Mouse (Mus musculus): ENCODE measurements at regions not wholly inside any gene's neighbourhood (a gene's known extent, or its start where the extent isn't known, plus 50 kb on each side); places are given as distances from the start of the nearest gene placed in this dataset.

- WGBS: 80% methylated on average over 6 of the region's 6 CpGs
- Histone ChIP-seq H3K27ac (no peak overlapping the region), H3K36me3 (no peaks in the 10 kb centered on the region), H3K9ac (replicated peaks) (no peak overlapping the region), H3K4me2 (replicated peaks) (no peak overlapping the region), H3K4me3 (replicated peaks) (no peak overlapping the region), H3K9me3 (no peaks in the 10 kb centered on the region; the same call in 1 of the 2 replicates), H3K27me3 (no peaks in the 10 kb centered on the region), H3K4me1 (replicated peaks) (peaks cover 11% of the 10 kb centered on the region)
- no peak for ATAC-seq
Observed at GRCm38 (mm10) chr16:7978466-7978865, 446.5 kb downstream of the Tmem114 start.

GRCm38 (mm10) chr16:7951616-7952015 lies 473.3 kb downstream of the Tmem114 start:
- no peak overlapping the region for H3K27ac ChIP-seq
- H3K36me3 ChIP-seq: no peaks in the 10 kb centered on the region
- H3K27me3 ChIP-seq: no peaks in the 10 kb centered on the region
- no peak overlapping the region for H3K4me3 ChIP-seq (replicated peaks)
- no peaks in the 10 kb centered on the region for H3K9me3 ChIP-seq
- H3K9ac ChIP-seq (replicated peaks): no peak overlapping the region
- H3K4me2 ChIP-seq (replicated peaks): no peak overlapping the region
- no peak for ATAC-seq
- no peaks in the 10 kb centered on the region for H3K4me1 ChIP-seq (replicated peaks)
- 90% methylated on average over 2 of the region's 2 CpGs for WGBS

GRCm38 (mm10) chr16:7942333-7942732 lies 482.6 kb downstream of the Tmem114 start:
- H3K27ac ChIP-seq: no peak overlapping the region
- no peak overlapping the region for H3K4me3 ChIP-seq (replicated peaks)
- H3K9me3 ChIP-seq: no peaks in the 10 kb centered on the region
- no peaks in the 10 kb centered on the region for H3K27me3 ChIP-seq
- 61% methylated on average over 2 of the region's 2 CpGs for WGBS
- no peak for ATAC-seq
- no peak overlapping the region for H3K4me2 ChIP-seq (replicated peaks)
- no peak overlapping the region for H3K9ac ChIP-seq (replicated peaks)
- no peaks in the 10 kb centered on the region for H3K4me1 ChIP-seq (replicated peaks)
- no peaks in the 10 kb centered on the region for H3K36me3 ChIP-seq

- Histone ChIP-seq H3K9me3 (no peaks in the 10 kb centered on the region), H3K4me1 (replicated peaks) (no peaks in the 10 kb centered on the region), H3K27ac (no peak overlapping the region), H3K9ac (replicated peaks) (no peak overlapping the region), H3K4me3 (replicated peaks) (no peak overlapping the region), H3K4me2 (replicated peaks) (no peak overlapping the region), H3K27me3 (no peaks in the 10 kb centered on the region), H3K36me3 (no peaks in the 10 kb centered on the region)
- WGBS: 48% methylated on average over 5 of the region's 5 CpGs
- ATAC-seq: no peak
Observed at GRCm38 (mm10) chr16:7937167-7937566, 487.8 kb downstream of the Tmem114 start.

GRCm38 (mm10) chr16:7932322-7932721 lies 492.6 kb downstream of the Tmem114 start:
- H3K9ac ChIP-seq (replicated peaks): no peak overlapping the region
- no peaks in the 10 kb centered on the region for H3K9me3 ChIP-seq
- no peaks in the 10 kb centered on the region for H3K36me3 ChIP-seq
- H3K4me1 ChIP-seq (replicated peaks): 0 out of 2 replicates have a peak, but pooled peaks cover 3% of the 10 kb centered on the region
- no peak for ATAC-seq
- WGBS: 55% methylated on average over 4 of the region's 4 CpGs
- H3K27ac ChIP-seq: no peak overlapping the region
- no peak overlapping the region for H3K4me2 ChIP-seq (replicated peaks)
- H3K27me3 ChIP-seq: no peaks in the 10 kb centered on the region
- H3K4me3 ChIP-seq (replicated peaks): no peak overlapping the region

DNA sequence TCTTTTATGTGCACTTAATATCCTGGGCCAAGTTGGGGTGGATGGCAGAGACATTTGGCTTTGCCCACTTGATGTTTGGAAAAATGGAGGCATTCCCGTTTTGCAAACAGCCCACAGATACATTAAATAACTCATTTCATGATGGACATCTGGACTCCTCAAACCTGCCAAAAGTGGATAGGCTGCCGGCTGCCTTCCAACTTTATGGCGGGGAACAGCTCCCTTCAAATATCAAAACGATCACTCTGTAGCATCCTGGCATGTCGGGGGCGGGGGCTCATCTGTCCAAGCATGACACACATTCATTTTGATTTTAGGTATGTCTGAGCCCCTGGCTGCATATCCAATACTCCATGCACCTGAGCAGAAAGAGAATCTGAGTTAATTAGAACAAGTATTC lies 493.3 kb downstream of the Tmem114 start:
- H3K9ac ChIP-seq (replicated peaks): no peak overlapping the region
- H3K4me3 ChIP-seq (replicated peaks): no peak overlapping the region
- H3K4me1 ChIP-seq (replicated peaks): 0 out of 2 replicates have a peak, but pooled peaks cover 3% of the 10 kb centered on the region
- H3K4me2 ChIP-seq (replicated peaks): no peak overlapping the region
- no peaks in the 10 kb centered on the region for H3K36me3 ChIP-seq
- no peak overlapping the region for H3K27ac ChIP-seq
- ATAC-seq: no peak
- H3K9me3 ChIP-seq: no peaks in the 10 kb centered on the region
- 96% methylated on average over 6 of the region's 6 CpGs for WGBS
- H3K27me3 ChIP-seq: no peaks in the 10 kb centered on the region

DNA sequence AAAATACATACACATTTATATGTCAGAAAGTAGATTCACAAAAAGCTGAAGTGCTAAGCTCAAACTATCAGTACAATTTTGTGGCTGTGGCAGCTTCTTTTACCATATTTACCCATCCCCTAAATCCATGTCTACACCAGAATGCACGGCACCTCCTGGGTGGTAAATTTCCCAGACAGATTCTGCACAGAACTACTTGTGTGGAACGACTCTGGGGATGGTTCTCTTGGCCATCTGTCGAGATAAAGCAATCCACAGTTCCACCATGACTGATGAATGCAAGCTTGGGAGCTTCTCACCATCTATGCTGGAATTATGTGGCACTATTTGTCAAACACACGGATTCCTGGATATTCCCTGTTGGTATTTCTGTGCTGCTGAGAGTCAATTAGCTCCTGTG lies 495.8 kb downstream of the Tmem114 start:
- Histone ChIP-seq H3K36me3 (no peaks in the 10 kb centered on the region), H3K9ac (replicated peaks) (no peak overlapping the region), H3K9me3 (no peaks in the 10 kb centered on the region), H3K4me2 (replicated peaks) (no peak overlapping the region), H3K27ac (no peak overlapping the region), H3K4me3 (replicated peaks) (no peak overlapping the region), H3K4me1 (replicated peaks) (0 out of 2 replicates have a peak, but pooled peaks cover 3% of the 10 kb centered on the region), H3K27me3 (no peaks in the 10 kb centered on the region)
- 71% methylated on average over 4 of the region's 4 CpGs for WGBS
- no peak for ATAC-seq

GRCm38 (mm10) chr16:7928391-7928935 lies 496.5 kb downstream of the Tmem114 start:
- 91% methylated on average over 6 of the region's 6 CpGs for WGBS
- ATAC-seq: no peak
- H3K36me3 ChIP-seq: no peaks in the 10 kb centered on the region

DNA sequence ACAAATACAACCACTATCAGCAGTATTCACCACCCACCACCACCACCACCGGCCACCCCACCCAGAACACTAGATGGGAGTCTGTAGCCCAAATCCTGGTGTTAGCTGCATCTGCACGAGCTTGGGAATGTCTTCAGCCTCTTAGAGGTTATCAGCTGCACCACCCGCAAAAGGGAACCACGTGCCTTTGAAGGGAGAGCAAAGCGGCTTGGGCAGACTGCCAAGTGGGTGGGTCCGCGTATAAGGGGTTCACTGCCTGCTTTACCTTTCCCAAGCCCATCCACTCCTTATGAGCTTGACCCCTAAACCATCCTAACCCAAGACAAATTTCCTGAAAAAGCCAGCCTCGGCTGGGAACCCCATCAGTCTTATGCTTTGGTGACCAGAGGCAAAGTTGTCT lies 497.2 kb downstream of the Tmem114 start:
- Histone ChIP-seq H3K27ac (no peak overlapping the region), H3K36me3 (no peaks in the 10 kb centered on the region), H3K4me3 (replicated peaks) (no peak overlapping the region), H3K27me3 (no peaks in the 10 kb centered on the region), H3K9ac (replicated peaks) (no peak overlapping the region), H3K4me2 (replicated peaks) (no peak overlapping the region), H3K9me3 (no peaks in the 10 kb centered on the region), H3K4me1 (replicated peaks) (0 out of 2 replicates have a peak, but pooled peaks cover 3% of the 10 kb centered on the region)
- WGBS: 74% methylated on average over 8 of the region's 8 CpGs
- ATAC-seq: no peak

More at GRCm38 (mm10) chr16:7928391-7928935, 496.5 kb downstream of the Tmem114 start:
- no peaks in the 10 kb centered on the region for H3K27me3 ChIP-seq
- H3K9me3 ChIP-seq: no peaks in the 10 kb centered on the region
- 0 out of 2 replicates have a peak, but pooled peaks cover 3% of the 10 kb centered on the region for H3K4me1 ChIP-seq (replicated peaks)
- no peak overlapping the region for H3K4me2 ChIP-seq (replicated peaks)
- no peak overlapping the region for H3K9ac ChIP-seq (replicated peaks)
- no peak overlapping the region for H3K4me3 ChIP-seq (replicated peaks)
- no peak overlapping the region for H3K27ac ChIP-seq

- Histone ChIP-seq H3K27me3 (no peaks in the 10 kb centered on the region), H3K4me1 (replicated peaks) (no peaks in the 10 kb centered on the region), H3K4me3 (replicated peaks) (no peak overlapping the region), H3K4me2 (replicated peaks) (no peak overlapping the region), H3K9me3 (no peaks in the 10 kb centered on the region), H3K9ac (replicated peaks) (no peak overlapping the region), H3K27ac (no peak overlapping the region), H3K36me3 (no peaks in the 10 kb centered on the region)
- no peak for ATAC-seq
- WGBS: 77% methylated on average over 2 of the region's 2 CpGs
Observed at GRCm38 (mm10) chr16:7895786-7896185, 529.1 kb downstream of the Tmem114 start.

GRCm38 (mm10) chr16:7892799-7893198 lies 532.1 kb downstream of the Tmem114 start:
- no peaks in the 10 kb centered on the region for H3K4me1 ChIP-seq (replicated peaks)
- no peaks in the 10 kb centered on the region for H3K27me3 ChIP-seq
- ATAC-seq: no peak
- H3K4me2 ChIP-seq (replicated peaks): no peak overlapping the region
- H3K9ac ChIP-seq (replicated peaks): no peak overlapping the region
- 79% methylated on average over 5 of the region's 5 CpGs for WGBS
- no peak overlapping the region for H3K4me3 ChIP-seq (replicated peaks)
- H3K36me3 ChIP-seq: no peaks in the 10 kb centered on the region
- H3K9me3 ChIP-seq: no peaks in the 10 kb centered on the region
- H3K27ac ChIP-seq: no peak overlapping the region

DNA sequence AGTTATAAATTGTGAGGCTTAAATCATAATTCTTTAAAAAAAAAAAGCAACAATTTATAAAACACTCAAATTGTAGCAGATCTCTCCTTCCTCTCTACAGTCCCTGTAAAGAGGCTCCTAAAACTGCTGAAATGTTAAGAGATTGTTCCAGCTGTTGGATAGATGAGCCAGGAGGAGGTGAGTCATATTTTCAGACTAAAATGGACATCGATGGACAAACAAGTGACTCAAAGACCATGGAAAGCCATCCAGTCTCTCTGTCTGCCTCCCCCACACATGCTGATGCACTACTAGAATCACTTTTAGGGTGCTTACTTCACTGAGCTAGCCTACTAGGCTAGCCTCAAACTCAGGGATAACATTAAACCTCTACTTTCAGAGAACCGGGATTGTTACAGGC lies 561.5 kb downstream of the Tmem114 start:
- Histone ChIP-seq H3K9me3 (no peaks in the 10 kb centered on the region), H3K27ac (no peak overlapping the region), H3K4me3 (replicated peaks) (no peak overlapping the region), H3K4me1 (replicated peaks) (no peaks in the 10 kb centered on the region), H3K9ac (replicated peaks) (no peak overlapping the region), H3K27me3 (no peaks in the 10 kb centered on the region), H3K4me2 (replicated peaks) (no peak overlapping the region), H3K36me3 (no peaks in the 10 kb centered on the region)
- no peak for ATAC-seq
- 94% methylated on average over 2 of the region's 2 CpGs for WGBS

DNA sequence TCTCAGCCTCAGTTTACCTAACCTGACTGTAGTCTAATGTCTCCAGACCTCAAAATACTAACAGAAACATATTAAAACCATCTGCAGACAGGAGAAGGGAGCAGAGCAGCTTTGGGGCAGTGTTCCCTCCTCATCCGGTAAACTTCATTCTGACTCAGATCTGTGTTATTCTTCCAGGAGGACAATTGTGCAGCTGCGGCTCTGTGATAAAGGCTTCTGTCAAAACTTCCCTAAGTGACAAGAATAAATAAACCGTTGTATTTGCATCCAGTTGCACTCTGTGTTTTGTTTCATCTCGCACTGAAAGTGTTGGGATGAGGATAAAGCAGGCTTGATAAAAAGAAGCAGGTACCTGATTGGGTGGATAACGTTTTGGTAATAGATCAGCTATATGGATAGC lies 585.8 kb downstream of the Tmem114 start:
- no peaks in the 10 kb centered on the region for H3K27me3 ChIP-seq
- no peak overlapping the region for H3K4me2 ChIP-seq (replicated peaks)
- WGBS: 76% methylated on average over 5 of the region's 5 CpGs
- H3K4me1 ChIP-seq (replicated peaks): no peaks in the 10 kb centered on the region
- no peak overlapping the region for H3K4me3 ChIP-seq (replicated peaks)
- H3K27ac ChIP-seq: no peak overlapping the region
- H3K9ac ChIP-seq (replicated peaks): no peak overlapping the region
- H3K9me3 ChIP-seq: no peaks in the 10 kb centered on the region
- ATAC-seq: no peak
- no peaks in the 10 kb centered on the region for H3K36me3 ChIP-seq

Data from midbrain, embryonic 13.5 days (tissue).